Mouse (Mus musculus) mouse embryonic stem cell (cell line): ENCODE measurements around the gene Sult2b1.

Source experiments
- in situ Hi-C, 2 experiments: fragments of 300-500 bp; cut with MboI; formaldehyde crosslinking; loops; 1 replicate in 1 of 2; 3 replicates in 1 of 2; pipeline ENCODE4 v1.14.3; 2019 to 2020; ENCODE audit warnings: low sequenced_read_pairs in 2 of 2, low pct_unique_long_range_greater_than_20kb in 1 of 2, mixed read lengths in 1 of 2; ENCODE audit not compliant: unreplicated experiment in 1 of 2

Gene Sult2b1

DNA sequence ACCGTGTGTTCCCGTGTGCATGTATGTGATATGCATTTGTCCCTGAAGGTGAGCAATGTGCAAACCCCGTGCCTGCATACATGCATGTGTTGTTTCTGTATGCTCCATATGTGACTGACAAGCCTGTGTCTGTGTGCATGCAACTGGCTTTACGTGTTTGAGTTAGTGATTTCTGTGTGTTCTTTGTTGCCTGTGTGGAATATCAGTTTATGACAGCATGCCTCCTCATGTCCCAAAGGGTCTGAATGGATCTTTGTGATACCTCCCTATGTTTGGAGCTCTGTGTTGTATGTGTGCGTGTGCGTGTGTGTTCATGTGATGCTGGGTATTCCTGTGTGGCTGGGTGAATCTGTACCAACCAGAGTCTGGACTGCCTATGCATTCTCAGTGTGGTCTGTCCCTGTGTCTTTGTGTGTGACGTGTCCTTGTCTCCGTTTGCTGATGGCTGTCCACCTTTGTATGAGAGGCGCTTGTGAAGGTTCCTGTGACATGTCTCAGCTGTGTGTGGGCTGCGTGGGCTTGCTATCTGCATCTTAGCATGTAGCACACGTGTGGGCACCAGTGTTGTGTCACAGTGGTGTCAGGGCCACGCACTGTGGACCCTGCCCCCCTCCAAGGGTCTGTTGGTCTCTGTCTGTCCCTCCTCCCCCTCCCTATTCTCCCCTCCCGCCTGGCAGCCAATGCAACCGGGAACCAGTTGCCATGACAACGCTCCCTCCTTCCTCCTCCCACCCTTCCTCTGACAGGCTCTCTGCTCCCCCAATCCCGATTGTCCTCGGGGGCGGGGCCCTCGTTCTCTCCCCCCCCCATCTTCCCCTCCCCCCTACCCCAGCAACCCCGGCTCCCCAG is at the start of gene Sult2b1:
Gene Sult2b1 (minus strand): TSS at position 146 of the 849 bp plus-strand sequence.
- in situ Hi-C loops: no loop called here

DNA sequence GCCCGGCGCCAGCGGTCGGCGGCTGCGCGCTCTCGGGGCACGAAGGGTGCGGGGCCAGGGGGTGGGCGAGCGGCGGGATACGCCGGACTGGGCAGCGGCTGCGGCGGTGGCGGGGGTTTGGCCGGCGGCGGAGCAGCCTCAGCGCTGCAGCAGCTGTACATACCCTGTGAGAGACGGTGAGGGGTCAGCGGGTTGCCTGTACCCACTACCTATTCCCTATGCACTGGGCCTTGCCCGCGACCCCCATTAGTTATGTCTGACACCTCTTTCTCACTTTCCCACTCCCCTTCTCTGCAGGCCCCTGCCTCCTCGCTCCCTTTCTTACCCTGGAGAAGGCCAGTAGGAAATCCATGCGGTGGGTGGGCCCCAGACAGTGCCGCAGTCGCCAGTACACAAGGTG is 49.5 kb upstream of the Sult2b1 start:
- in situ Hi-C loops: no loop called here

DNA sequence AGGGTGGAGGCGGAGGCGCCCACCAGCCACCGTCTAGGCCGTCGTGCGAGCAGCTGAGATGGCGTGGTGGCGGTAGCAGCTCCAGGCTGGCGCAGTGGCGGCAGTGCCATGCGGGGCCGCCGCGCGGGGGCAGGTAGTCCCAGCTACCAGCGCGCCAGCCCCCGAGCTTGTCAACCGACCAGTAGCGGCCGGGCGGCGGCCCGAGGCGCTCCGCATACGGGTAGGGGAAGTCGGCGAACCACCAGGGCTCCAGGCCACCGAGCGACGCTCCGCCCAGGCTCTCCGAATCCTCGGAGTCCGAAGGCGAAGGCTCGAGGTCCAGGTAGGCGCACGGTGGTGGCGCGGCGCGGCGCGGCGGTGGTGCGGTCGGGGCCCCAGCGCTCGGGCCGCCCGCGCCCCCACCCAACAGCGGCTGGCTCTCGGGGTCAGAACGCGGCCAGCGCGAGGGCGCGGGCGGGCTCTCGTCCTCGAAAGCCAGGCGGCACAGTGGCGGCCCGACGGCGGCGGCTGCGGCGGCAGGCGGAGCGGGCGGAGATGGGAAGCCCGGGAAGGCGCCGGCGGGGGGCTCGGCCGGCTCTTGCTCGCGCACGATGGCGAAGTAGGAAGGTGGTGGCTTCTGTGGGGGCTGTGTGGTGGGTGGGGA is 48.8 kb upstream of the Sult2b1 start:
- in situ Hi-C loops: no loop called here

DNA sequence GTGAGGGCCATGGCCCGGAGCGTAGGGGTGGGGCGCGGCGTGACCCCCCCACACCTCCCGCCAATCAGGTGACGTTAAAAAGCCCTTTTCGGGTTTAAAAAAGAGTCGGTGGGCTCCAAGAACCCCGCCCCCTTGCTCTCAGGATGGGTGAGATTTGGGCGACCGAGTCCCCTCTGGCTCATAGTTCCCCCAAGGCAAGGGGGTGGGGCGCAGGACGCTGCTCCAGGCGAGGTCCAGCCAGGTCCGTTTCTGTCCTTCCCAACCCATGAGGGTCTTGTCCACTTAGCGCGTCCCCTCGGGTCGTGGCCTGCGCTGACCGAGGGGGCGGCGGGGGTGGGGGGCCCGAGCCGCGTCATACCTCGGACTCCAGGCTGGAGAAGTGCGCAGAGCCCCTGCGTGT is 48.0 kb upstream of the Sult2b1 start:
- in situ Hi-C loops: no loop called here

DNA sequence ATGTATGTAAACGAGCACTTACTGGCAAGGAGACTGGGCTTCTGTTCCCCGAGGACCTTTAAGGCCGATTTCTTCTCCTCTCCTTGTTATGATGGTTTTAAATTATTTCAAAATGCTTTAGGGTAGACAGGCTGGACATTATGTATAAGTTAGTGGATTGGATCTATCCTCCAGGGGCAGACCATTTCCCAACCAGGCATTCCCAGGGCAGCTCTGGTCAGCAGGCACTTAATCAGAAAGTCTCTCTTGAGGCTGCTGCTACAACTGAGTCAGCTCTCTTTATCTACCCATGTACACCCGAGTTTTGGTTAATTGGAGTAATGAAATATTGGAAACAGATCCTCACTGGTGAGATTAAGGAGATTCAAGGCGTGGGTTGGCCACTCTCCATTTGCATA is 46.7 kb upstream of the Sult2b1 start:
- in situ Hi-C loops: no loop called here

DNA sequence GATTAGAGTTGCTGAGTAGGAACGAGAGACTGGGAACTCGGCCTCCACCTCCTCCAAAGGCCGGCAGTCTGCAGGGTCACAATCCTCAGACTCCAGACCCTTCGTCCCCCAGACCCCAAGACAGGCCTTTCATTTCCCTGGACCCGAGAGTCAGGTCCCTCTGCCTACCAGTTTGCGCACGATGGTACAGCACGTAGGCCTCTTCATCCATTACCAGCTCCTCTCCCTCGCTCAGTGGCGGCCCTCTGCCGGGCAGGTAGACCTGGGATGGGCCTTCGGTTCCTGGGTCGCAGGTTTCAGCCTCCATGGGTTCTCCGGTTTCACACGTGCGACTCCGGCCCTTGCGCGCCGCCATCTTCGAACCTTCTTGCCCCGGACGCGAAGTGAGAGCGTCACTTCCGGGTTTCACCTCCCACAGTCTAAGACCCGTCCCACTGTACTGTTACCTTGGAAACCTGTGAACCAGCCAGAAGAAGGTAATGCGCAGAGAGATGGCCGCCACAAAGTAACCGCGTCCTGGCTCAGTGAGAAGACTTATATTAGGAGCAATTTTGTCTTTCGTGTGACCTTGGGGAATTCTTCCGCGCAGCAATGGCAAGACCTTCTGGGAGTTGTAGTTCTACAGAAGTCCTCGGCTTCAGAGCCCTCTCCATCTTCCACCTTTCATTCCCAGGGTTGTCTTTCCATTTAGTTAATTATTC is 46.1 kb upstream of the Sult2b1 start, which contains the start of gene Grwd1:
Gene Grwd1 (minus strand): TSS at position 518 of the 701 bp plus-strand sequence.
- in situ Hi-C loops: no loop called here

DNA sequence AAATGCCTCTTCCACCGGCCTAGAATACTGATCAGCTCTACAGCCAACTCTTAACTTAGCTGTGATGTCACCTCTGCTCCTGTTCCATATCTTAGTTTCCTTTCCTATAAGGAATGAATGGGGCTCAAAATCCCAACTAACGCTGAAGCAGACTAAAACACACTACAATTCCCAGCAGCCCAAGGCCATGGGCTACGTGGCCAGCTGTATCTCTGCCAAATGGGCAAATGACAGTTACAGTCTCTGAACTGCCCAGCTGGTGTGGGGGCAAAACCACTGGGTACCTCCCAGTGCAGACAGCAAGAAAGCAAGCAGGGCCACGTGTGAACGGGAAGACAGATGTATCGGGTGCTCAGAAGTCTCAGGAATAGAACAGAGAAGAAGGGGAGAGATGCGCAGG is 42.2 kb upstream of the Sult2b1 start:
- in situ Hi-C loops: no loop called here

DNA sequence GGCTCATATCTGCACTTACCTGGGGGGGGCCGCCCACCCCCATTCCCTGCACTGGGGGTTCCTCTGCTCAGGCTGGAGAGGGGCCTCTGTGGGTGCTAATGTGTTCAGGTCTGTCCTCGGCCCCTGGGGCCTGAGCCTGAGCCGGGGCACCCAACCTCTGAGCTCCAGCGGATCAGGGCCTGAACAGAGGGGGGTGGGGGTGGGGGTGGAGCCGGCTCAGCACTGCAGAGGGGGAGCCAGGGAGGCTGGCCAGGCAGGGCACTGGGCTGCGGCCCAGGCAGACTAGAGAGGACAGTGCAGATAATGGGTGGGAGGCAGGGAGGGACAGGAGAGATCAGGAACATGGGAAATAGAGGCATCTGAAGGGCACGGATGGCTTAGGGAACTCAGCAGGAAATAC is 40.1 kb upstream of the Sult2b1 start, which contains the start of gene Kcnj14:
Gene Kcnj14 (minus strand): TSS at position 185 of the 400 bp plus-strand sequence.
- in situ Hi-C loops: no loop called here

DNA sequence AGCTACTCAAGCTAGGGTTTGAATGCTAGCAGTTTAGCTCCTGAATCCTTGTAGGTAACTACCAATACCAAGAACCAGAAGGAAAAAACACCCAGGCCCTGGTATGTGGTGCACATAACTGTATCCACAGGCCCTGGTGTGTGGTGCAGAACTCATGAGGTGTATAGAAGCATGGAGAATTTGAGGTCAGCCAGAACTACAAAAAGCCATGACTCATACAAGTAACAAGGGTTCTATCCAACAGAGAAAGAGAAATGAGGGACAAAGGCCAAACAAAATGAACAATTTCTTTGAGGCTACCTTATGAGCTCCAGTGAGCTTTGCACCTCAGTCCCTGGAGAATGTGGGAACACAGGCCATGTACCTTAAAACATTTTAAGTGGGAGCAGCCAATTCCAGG is 36.4 kb upstream of the Sult2b1 start:
- in situ Hi-C loops: no loop called here

DNA sequence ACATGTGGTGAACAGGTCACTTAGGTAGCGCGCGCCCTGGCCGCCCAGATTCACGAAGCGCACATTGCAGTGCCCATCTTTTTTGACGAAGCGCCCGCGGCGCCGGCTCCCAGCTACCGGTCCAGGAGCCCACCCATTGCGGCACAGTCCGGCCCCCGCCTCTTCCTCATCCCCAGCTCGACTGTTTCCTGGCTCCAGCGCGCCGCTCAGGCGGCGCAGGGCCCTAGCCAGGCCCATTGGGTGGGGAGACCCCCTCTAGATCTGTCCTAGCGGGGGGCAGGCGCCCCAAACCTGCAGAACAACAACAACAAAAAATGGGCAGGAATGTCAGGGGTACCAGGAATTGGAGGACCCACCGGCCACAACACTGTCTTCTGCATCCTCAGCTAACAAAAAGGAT is 35.4 kb upstream of the Sult2b1 start:
- in situ Hi-C loops: no loop called here

DNA sequence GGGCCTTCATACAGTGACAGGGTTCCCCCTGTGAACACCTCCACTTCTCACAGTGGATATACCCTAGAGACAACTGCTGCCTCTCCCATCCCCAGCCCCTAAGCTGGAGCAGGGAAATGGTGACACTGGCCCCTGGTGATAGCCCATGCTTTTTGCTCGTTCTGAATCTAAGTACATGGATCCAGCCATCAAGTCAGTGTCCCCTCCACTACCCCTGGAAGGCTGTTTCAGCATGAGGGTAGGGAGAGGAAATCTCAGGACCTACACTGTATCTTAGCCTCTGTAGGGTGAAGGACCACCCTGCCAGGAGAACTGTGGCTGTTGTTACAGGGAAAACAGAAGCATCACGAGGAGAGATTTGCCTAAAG is 31.5 kb upstream of the Sult2b1 start:
- in situ Hi-C loops: no loop called here

DNA sequence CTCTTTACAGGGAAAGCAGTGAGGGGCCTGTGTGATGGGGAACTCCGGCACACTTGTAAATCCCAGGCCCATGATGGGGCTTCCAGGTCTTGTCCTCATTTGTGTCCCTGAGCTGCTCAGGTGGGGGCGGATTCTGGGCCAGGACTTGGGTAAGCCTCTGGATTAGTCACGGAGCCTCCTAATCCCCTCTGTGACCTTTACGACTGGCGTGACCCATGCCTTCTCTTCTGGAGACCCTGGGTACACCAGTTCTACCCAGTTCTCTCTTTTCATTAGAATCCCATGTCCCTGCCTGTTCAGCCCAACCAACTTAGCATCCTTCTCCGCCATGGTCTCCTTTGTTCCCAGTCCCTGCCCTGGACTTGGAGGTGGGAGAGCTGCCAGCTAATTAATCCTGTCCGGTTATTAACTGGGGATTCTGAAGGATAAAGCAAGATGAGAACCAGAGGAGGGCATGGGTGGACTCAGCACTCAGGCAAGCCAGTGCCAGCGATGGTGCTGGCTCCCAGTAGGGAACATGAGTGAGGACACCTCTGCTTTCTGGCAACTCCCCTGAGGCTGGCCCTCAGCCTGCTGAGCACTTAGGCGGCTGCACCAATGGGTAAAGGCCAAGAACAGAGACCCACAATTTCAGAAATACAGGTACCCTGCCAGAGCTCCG is 31.0 kb upstream of the Sult2b1 start:
- in situ Hi-C loops: no loop called here

DNA sequence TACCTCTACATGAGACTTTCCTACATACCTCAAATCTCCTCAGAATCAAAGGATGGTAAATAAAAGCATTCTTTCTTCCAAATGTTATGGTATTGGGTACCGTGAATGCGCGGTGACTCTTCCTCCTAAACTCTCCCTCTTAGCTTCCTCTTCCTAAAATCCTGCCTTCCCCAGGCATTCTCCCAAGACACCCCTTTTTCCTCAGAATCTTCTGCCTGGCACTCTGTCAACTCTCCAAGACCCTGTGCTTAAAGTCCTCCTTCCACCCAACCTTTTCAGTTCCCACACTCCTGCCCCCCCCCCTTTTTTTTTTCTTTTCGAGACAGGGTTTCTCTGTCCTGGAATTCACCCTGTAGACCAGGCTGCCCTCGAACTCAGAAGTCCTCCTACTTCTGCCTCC is 30.4 kb upstream of the Sult2b1 start:
- in situ Hi-C loops: no loop called here

DNA sequence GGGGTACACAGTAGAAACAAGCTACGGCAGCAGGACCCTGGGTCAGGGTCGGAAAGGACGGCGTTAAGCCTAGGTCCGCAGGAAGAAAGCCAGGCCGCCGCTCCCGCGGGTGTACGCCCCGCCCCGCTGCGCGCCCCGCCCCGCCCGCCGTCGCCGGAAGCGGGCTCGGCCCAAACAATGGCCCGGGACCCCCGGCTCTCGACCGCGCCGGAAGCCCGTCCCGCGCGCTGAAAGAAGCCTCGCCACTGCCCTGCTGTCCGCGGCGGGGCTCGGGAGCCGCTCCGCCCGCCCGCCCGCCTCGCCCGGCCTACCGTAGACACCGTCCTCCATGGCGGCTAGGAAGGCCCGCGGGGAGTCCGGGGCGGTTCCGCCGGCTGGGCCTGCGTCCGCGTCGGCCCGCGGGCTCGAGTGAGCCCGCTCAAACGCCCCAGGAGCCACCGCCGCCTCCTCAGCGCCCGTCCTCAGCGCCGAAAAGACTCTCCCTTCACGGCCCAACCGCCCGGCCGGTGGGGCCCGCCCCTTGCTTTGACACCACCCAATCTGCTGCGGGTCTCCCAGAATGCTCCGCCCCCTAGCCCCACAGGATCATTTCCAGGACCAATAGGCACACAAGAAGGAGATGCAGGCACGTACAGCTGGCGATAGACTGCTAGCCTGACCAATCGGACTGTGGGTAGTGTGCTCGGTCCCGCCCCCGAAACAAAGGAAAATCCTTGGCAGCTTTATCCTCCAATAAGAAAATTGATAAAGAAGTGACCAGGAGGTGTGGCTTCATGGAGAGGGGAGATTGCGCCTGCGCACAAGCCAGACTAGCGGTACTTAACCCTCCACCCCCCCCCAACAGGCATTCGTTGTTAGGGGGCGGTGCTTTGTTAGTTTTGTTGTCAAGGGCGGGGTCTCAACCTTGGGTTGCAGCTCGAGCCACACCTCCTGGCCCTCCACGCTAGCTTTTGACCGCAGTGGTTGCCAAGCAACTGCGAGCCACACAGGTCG is 29.6 kb upstream of the Sult2b1 start, which contains the start of gene Cyth2:
Gene Cyth2 (minus strand): TSS at position 795 of the 993 bp plus-strand sequence.
- in situ Hi-C loops: no loop called here

DNA sequence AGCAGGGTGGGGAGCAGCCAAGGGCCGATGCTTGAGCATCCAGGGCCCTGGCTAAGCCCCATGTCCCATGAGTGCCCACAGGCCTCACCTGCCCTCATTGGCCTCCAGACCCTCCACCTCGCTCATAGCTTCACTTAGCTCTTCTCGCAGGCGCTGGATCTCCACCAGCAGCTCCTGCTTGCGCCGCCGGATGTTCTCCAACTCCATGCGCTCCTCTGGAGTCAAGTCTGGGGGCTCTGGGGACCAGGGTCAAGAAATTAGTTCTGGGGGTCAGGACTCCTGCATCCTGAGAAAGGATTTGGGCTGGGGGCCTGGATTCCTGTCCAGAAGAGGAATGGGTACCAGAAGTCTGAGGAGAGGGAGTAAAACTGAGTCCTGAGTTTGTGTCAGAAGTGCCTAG is 28.5 kb upstream of the Sult2b1 start:
- in situ Hi-C loops: no loop called here

DNA sequence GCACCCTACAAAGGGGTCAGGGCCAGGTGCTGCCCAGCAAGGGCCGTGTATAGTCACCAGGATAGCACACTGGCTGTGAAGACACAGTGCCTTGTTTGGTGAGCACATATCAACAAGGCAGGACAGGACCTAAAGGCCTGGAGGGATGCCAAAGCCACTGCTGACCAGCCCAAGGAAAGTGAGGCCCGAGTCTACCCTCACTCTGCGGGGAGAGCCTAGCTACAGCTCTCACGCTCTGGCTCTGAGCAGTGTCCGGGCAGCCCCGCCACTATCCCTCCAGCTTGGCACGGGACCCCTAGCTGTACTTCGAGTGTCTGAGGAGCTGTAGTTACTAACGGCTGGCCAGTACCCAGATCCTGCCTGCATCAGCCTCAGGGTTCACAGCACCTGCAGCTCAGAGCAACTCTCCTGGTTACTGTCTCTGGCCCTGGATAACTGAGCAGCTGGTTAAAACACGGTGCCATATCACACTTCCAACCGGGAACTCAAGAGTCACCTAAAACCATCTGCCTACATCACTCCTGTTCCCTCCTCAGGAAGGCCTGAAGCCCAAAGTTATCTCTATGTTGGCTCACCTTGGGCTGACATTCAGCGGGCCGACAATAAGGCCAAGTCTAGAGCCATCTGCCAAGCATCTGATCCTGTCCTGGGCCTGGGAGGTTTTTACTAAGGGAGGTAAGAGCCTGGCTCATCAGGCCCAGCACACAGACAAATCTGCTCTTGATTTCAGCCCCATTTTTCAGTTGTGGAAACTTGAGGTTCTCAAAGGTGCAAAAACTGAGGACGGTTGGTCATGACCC is 25.0 kb upstream of the Sult2b1 start:
- in situ Hi-C loops: loop anchor here (5.0 kb wide), 1 partner anchor 77 kb away; no protein-coding TSS in a partner anchor

DNA sequence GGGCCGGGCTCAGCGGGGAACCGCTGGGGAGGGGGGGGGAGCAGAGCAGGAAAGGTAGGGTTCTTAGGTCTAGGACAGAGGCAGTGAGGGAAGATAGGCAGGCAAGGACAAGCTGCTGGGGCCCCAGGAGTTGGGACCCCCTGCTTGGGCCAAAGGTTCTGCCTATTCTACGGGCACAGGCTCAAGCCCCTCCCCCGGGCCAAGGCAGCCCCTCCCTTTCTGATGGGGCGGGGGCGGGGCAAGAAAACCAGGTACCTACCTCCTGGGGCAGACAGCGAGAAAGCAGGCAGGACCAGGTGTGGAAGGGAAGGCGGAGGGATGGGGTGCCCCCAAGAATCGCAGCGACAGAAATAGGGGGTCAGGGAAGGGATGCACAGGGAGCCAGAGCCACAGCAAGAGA is 24.0 kb upstream of the Sult2b1 start:
- in situ Hi-C loops: loop anchor here (5.0 kb wide), 1 partner anchor 76 kb away; no protein-coding TSS in a partner anchor
